Mouse (Mus musculus): Measurements from ENCODE around the gene Rpusd1. TPM values are rescaled to one million over a fixed set of nuclear protein-coding genes. Genes with fewer than 3 reads are reported as not detected.

Gene Rpusd1
- polyA plus RNA-seq, 1 experiment from 2014 or later = 13.4 TPM

DNA sequence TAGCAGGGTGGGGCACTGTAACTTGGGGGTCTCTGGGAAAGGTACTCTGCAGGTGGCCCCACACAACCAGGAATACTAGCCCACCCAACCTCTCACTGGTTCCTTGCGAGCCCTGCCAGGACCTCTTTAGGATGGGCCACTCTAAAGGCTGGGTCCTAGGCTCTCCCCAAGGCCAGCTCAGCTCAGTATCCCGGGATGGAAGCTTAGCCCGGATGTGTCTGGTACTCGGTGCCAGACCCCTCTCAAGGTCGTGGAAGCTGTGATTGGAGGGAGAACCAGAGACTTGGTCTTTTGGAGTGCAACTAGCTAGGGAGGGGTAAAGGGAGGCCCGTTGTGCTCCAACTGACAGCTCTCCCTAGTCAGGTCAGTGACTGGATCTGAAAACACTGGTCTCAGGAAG, 9.8 kb upstream of the Rpusd1 start:
- no peaks in the 10 kb centered on the region for H3K9me3 ChIP-seq (ENCODE audit: control insufficient read depth, low read length)
- WGBS = 13% methylated on average over 6 of the region's 6 CpGs
- H3K4me3 ChIP-seq (ENCODE audit: control insufficient read depth in 1 of 2, insufficient read depth in 1 of 2, low read depth in 1 of 2, low read length in 2 of 2) = peak overlapping the region; percentile 44
- ATAC-seq (ENCODE audit: insufficient number of reproducible peaks, insufficient read depth, low FRiP score, low read depth) = no peak
- peaks cover 29% of the 10 kb centered on the region for H3K36me3 ChIP-seq (ENCODE audit: control insufficient read depth, insufficient read depth, low read length)
- peak overlapping the region; percentile 65 for H3K9ac ChIP-seq (ENCODE audit: low read length)
- H3K4me1 ChIP-seq (ENCODE audit: control insufficient read depth in 2 of 2, insufficient read depth in 2 of 2, low read length in 2 of 2) = peaks cover 4 to 8% of the 10 kb centered on the region in 2 experiments; a peak in 1 of 4 replicates
- no peak overlapping the region for H3K27ac ChIP-seq (replicated peaks in 1 of 2; ENCODE audit: control insufficient read depth in 1 of 2, insufficient read depth in 1 of 2, low read depth in 2 of 2, low read length in 2 of 2)
- peaks cover 21% of the 10 kb centered on the region for H3K27me3 ChIP-seq (ENCODE audit: control insufficient read depth, insufficient read depth, low read length)
- H3K4me2 ChIP-seq (ENCODE audit: low read length) = peak overlapping the region; percentile 85

GRCm38 (mm10) chr17:25721476-25721875, 6.0 kb upstream of the Rpusd1 start:
- peaks cover 21% of the 10 kb centered on the region for H3K27me3 ChIP-seq (ENCODE audit: control insufficient read depth, insufficient read depth, low read length)
- no peak overlapping the region for H3K4me3 ChIP-seq (ENCODE audit: control insufficient read depth in 1 of 2, insufficient read depth in 1 of 2, low read depth in 1 of 2, low read length in 2 of 2)
- no peaks in the 10 kb centered on the region for H3K9me3 ChIP-seq (ENCODE audit: control insufficient read depth, low read length)
- H3K4me1 ChIP-seq (ENCODE audit: control insufficient read depth in 2 of 2, insufficient read depth in 2 of 2, low read length in 2 of 2) = peaks cover 4 to 9% of the 10 kb centered on the region in 2 experiments; a peak in 2 of 4 replicates
- H3K9ac ChIP-seq (ENCODE audit: low read length) = no peak overlapping the region
- WGBS = 88% methylated on average over 5 of the region's 5 CpGs
- no peak overlapping the region for H3K4me2 ChIP-seq (ENCODE audit: low read length)
- ATAC-seq (ENCODE audit: insufficient number of reproducible peaks, insufficient read depth, low FRiP score, low read depth) = no peak
- peaks cover 38% of the 10 kb centered on the region for H3K36me3 ChIP-seq (ENCODE audit: control insufficient read depth, insufficient read depth, low read length)
- no peak overlapping the region for H3K27ac ChIP-seq (replicated peaks in 1 of 2; ENCODE audit: control insufficient read depth in 1 of 2, insufficient read depth in 1 of 2, low read depth in 2 of 2, low read length in 2 of 2)

- Histone ChIP-seq H3K4me3 (ENCODE audit: control insufficient read depth in 1 of 2, insufficient read depth in 1 of 2, low read depth in 1 of 2, low read length in 2 of 2) (no peak overlapping the region), H3K4me1 (ENCODE audit: control insufficient read depth in 2 of 2, insufficient read depth in 2 of 2, low read length in 2 of 2) (peaks cover 8 to 13% of the 10 kb centered on the region in 2 experiments; a peak in 3 of 4 replicates), H3K9me3 (ENCODE audit: control insufficient read depth, low read length) (no peaks in the 10 kb centered on the region), H3K36me3 (ENCODE audit: control insufficient read depth, insufficient read depth, low read length) (peaks cover 38% of the 10 kb centered on the region), H3K9ac (ENCODE audit: low read length) (no peak overlapping the region), H3K4me2 (ENCODE audit: low read length) (no peak overlapping the region), H3K27ac (replicated peaks in 1 of 2; ENCODE audit: control insufficient read depth in 1 of 2, insufficient read depth in 1 of 2, low read depth in 2 of 2, low read length in 2 of 2) (no peak overlapping the region), H3K27me3 (ENCODE audit: control insufficient read depth, insufficient read depth, low read length) (peaks cover 4% of the 10 kb centered on the region)
- 95% methylated on average over 19 of the region's 19 CpGs for WGBS
- no peak for ATAC-seq (ENCODE audit: insufficient number of reproducible peaks, insufficient read depth, low FRiP score, low read depth)
Observed at GRCm38 (mm10) chr17:25723470-25723869, 4.0 kb upstream of the Rpusd1 start.

GRCm38 (mm10) chr17:25723919-25724318, 3.6 kb upstream of the Rpusd1 start:
- H3K9me3 ChIP-seq (ENCODE audit: control insufficient read depth, low read length) = no peaks in the 10 kb centered on the region
- peaks cover 43% of the 10 kb centered on the region for H3K36me3 ChIP-seq (ENCODE audit: control insufficient read depth, insufficient read depth, low read length)

GRCm38 (mm10) chr17:25725264-25725663, 2.2 kb upstream of the Rpusd1 start:
- WGBS = 78% methylated on average over 6 of the region's 6 CpGs

More at GRCm38 (mm10) chr17:25723919-25724318, 3.6 kb upstream of the Rpusd1 start:
- ATAC-seq (ENCODE audit: insufficient number of reproducible peaks, insufficient read depth, low FRiP score, low read depth) = no peak
- Histone ChIP-seq H3K27ac (replicated peaks in 1 of 2; ENCODE audit: control insufficient read depth in 1 of 2, insufficient read depth in 1 of 2, low read depth in 2 of 2, low read length in 2 of 2) (no peak overlapping the region), H3K4me1 (ENCODE audit: control insufficient read depth in 2 of 2, insufficient read depth in 2 of 2, low read length in 2 of 2) (peaks cover 8 to 16% of the 10 kb centered on the region in 2 experiments; a peak in 3 of 4 replicates), H3K27me3 (ENCODE audit: control insufficient read depth, insufficient read depth, low read length) (0 out of 2 replicates have a peak, but pooled peaks cover under 1% of the 10 kb centered on the region), H3K4me3 (ENCODE audit: control insufficient read depth in 1 of 2, insufficient read depth in 1 of 2, low read depth in 1 of 2, low read length in 2 of 2) (no peak overlapping the region), H3K4me2 (ENCODE audit: low read length) (no peak overlapping the region), H3K9ac (ENCODE audit: low read length) (no peak overlapping the region)
- 69% methylated on average over 7 of the region's 7 CpGs for WGBS

DNA sequence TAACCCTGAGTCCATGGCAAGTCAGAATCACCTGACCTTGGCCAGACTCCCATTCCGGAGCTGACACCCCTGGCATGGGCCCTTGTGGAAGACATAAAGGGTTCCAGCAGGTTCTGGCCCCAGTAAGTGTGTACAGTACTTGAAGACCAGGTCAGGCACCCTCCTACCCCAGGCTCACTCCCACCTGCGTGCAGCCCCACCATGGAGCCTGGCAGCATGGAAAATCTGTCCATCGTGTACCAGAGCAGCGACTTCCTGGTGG, 470 bp downstream of the Rpusd1 start:
- WGBS = 25% methylated on average over 4 of the region's 4 CpGs
- Histone ChIP-seq H3K27ac (replicated peaks in 1 of 2; ENCODE audit: control insufficient read depth in 1 of 2, insufficient read depth in 1 of 2, low read depth in 2 of 2, low read length in 2 of 2) (peak overlapping the region; percentile 11 to 62; a peak in 1 of 4 replicates), H3K4me2 (ENCODE audit: low read length) (peak overlapping the region; percentile 97), H3K4me1 (ENCODE audit: control insufficient read depth in 2 of 2, insufficient read depth in 2 of 2, low read length in 2 of 2) (peaks cover 8 to 16% of the 10 kb centered on the region in 2 experiments; a peak in 3 of 4 replicates), H3K9me3 (ENCODE audit: control insufficient read depth, low read length) (no peaks in the 10 kb centered on the region), H3K36me3 (ENCODE audit: control insufficient read depth, insufficient read depth, low read length) (peaks cover 33% of the 10 kb centered on the region), H3K4me3 (ENCODE audit: control insufficient read depth in 1 of 2, insufficient read depth in 1 of 2, low read depth in 1 of 2, low read length in 2 of 2) (peak overlapping the region; percentile 59 to 60), H3K27me3 (ENCODE audit: control insufficient read depth, insufficient read depth, low read length) (no peaks in the 10 kb centered on the region), H3K9ac (ENCODE audit: low read length) (peak overlapping the region; percentile 91)
- no peak for ATAC-seq (ENCODE audit: insufficient number of reproducible peaks, insufficient read depth, low FRiP score, low read depth)

More at GRCm38 (mm10) chr17:25725264-25725663, 2.2 kb upstream of the Rpusd1 start:
- H3K9me3 ChIP-seq (ENCODE audit: control insufficient read depth, low read length) = no peaks in the 10 kb centered on the region
- no peaks in the 10 kb centered on the region for H3K27me3 ChIP-seq (ENCODE audit: control insufficient read depth, insufficient read depth, low read length)
- H3K4me2 ChIP-seq (ENCODE audit: low read length) = no peak overlapping the region
- no peak overlapping the region for H3K27ac ChIP-seq (replicated peaks in 1 of 2; ENCODE audit: control insufficient read depth in 1 of 2, insufficient read depth in 1 of 2, low read depth in 2 of 2, low read length in 2 of 2)
- H3K4me1 ChIP-seq (ENCODE audit: control insufficient read depth in 2 of 2, insufficient read depth in 2 of 2, low read length in 2 of 2) = peaks cover 8 to 16% of the 10 kb centered on the region in 2 experiments; a peak in 3 of 4 replicates
- ATAC-seq (ENCODE audit: insufficient number of reproducible peaks, insufficient read depth, low FRiP score, low read depth) = no peak
- no peak overlapping the region for H3K4me3 ChIP-seq (ENCODE audit: control insufficient read depth in 1 of 2, insufficient read depth in 1 of 2, low read depth in 1 of 2, low read length in 2 of 2)
- H3K36me3 ChIP-seq (ENCODE audit: control insufficient read depth, insufficient read depth, low read length) = peaks cover 43% of the 10 kb centered on the region
- H3K9ac ChIP-seq (ENCODE audit: low read length) = no peak overlapping the region

- H3K4me2 ChIP-seq (ENCODE audit: low read length) = no peak overlapping the region
- no peaks in the 10 kb centered on the region for H3K9me3 ChIP-seq (ENCODE audit: control insufficient read depth, low read length)
- no peak for ATAC-seq (ENCODE audit: insufficient number of reproducible peaks, insufficient read depth, low FRiP score, low read depth)
- no peak overlapping the region for H3K9ac ChIP-seq (ENCODE audit: low read length)
- H3K4me3 ChIP-seq (ENCODE audit: control insufficient read depth in 1 of 2, insufficient read depth in 1 of 2, low read depth in 1 of 2, low read length in 2 of 2) = no peak overlapping the region
- peaks cover 4 to 10% of the 10 kb centered on the region in 2 experiments; a peak in 3 of 4 replicates for H3K4me1 ChIP-seq (ENCODE audit: control insufficient read depth in 2 of 2, insufficient read depth in 2 of 2, low read length in 2 of 2)
- no peaks in the 10 kb centered on the region for H3K27me3 ChIP-seq (ENCODE audit: control insufficient read depth, insufficient read depth, low read length)
- peaks cover 27% of the 10 kb centered on the region for H3K36me3 ChIP-seq (ENCODE audit: control insufficient read depth, insufficient read depth, low read length)
- H3K27ac ChIP-seq (replicated peaks in 1 of 2; ENCODE audit: control insufficient read depth in 1 of 2, insufficient read depth in 1 of 2, low read depth in 2 of 2, low read length in 2 of 2) = no peak overlapping the region
- 13% methylated on average over 2 of the region's 2 CpGs for WGBS
Observed at GRCm38 (mm10) chr17:25732082-25732481, 4.6 kb downstream of the Rpusd1 start.

- no peak for ATAC-seq (ENCODE audit: insufficient number of reproducible peaks, insufficient read depth, low FRiP score, low read depth)
- Histone ChIP-seq H3K9ac (ENCODE audit: low read length) (no peak overlapping the region), H3K27ac (replicated peaks in 1 of 2; ENCODE audit: control insufficient read depth in 1 of 2, insufficient read depth in 1 of 2, low read depth in 2 of 2, low read length in 2 of 2) (no peak overlapping the region), H3K4me2 (ENCODE audit: low read length) (no peak overlapping the region), H3K4me1 (ENCODE audit: control insufficient read depth in 2 of 2, insufficient read depth in 2 of 2, low read length in 2 of 2) (no peaks in the 10 kb centered on the region), H3K9me3 (ENCODE audit: control insufficient read depth, low read length) (no peaks in the 10 kb centered on the region), H3K27me3 (ENCODE audit: control insufficient read depth, insufficient read depth, low read length) (no peaks in the 10 kb centered on the region; the same call in 1 of the 2 replicates), H3K36me3 (ENCODE audit: control insufficient read depth, insufficient read depth, low read length) (peaks cover 13% of the 10 kb centered on the region), H3K4me3 (ENCODE audit: control insufficient read depth in 1 of 2, insufficient read depth in 1 of 2, low read depth in 1 of 2, low read length in 2 of 2) (no peak overlapping the region)
- WGBS = 82% methylated on average over 5 of the region's 5 CpGs
Observed at GRCm38 (mm10) chr17:25735246-25735645, 7.8 kb downstream of the Rpusd1 start.

Data from heart, embryonic 14.5 days (tissue).